Comparison of ENCODE assay signal across 8 mouse cellular contexts in the genomic region with DNA sequence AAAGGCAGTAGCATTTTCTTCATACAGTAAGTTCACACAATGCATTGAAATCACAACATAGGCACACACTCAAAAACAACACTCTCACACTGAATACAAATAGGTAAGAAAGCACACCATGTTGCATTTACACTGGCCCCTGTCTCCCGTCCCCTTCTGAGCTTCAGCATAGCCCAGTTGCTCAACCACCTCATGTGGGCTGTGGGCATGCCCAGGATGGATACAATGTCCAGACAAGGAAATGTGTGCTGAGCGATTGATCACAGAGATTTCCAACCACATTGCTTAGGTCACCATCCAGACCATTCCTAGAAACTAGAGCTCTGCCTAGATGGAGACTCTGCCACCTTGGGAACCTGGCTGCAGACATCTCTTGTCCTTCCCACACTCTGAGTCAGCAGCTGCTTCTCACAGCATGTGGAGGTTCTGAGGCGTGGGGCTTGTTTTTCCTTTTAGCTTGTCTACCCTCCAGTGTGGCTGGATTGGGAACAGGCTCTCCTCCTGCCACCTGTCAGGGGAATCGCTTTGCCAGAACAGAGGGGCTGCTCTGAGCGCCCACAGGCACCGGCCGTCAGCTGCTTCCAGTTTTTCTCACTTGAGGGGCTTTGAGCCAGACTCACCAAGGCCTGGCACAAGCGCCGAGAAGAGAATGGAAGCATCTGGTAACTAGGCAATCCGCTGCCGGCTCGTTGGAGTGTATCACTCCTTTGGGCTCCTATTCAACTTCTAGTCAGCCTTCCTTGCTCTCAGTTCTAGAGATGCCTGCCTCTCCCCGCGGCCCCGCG.
DNase-seq lines count a peak whose midpoint lies in the region; ATAC-seq lines count a peak whose summit lies in the region.

No protein-coding gene starts in this region.

- no peaks in the 10 kb centered on the region for H3K27me3 ChIP-seq in heart, embryonic 11.5 days (ENCODE audit: control insufficient read depth, insufficient read depth, low read length)

- no peaks in the 10 kb centered on the region for H3K4me1 ChIP-seq in heart, embryonic 11.5 days (ENCODE audit: control insufficient read depth, insufficient read depth, low read length)

- H3K27ac ChIP-seq in heart, embryonic 11.5 days (ENCODE audit: low read depth, low read length): no peak overlapping the region

- H3K36me3 ChIP-seq in heart, embryonic 11.5 days (ENCODE audit: control insufficient read depth, insufficient read depth, low read length): no peaks in the 10 kb centered on the region

- H3K4me3 ChIP-seq in heart, embryonic 11.5 days (ENCODE audit: low read depth, low read length): no peak overlapping the region

- peak overlapping the region; percentile 18; the same call in 1 of the 2 replicates for H3K9ac ChIP-seq in heart, embryonic 11.5 days (ENCODE audit: low read depth, low read length)

- peak; percentile 77 for DNase-seq in Muller cell, postnatal 12 days (ENCODE audit: inconsistent ontology term)
- DNase-seq in cerebellum, postnatal 10 days: peak; percentile 97 to 98
- peak; percentile 51 to 68 for DNase-seq in layer of hippocampus, postnatal 25 days (ENCODE audit: extremely low spot score in 1 of 2, low spot score in 1 of 2)
- peak; percentile 12 to 64 for DNase-seq in lung, postnatal 4 days
- DNase-seq in thymus, postnatal 4 days: no peak
- no peak for DNase-seq in spleen, adult 12 weeks (ENCODE audit: low spot score)

- ATAC-seq in heart, embryonic 11.5 days (replicated peaks; ENCODE audit: insufficient number of reproducible peaks, low FRiP score, low TSS enrichment): no peak
- no peak for ATAC-seq in inflammation-experienced regulatory T-cells, adult 6 months

- 50% methylated on average over 16 of the region's 16 CpGs for WGBS in heart, embryonic 11.5 days (ENCODE audit: insufficient replicate concordance)

- H3K9me3 ChIP-seq in heart, embryonic 11.5 days (replicated peaks; ENCODE audit: control insufficient read depth, low read length): no peaks in the 10 kb centered on the region

- peak overlapping the region; percentile 25 for H3K4me2 ChIP-seq in heart, embryonic 11.5 days

Comparison
In these comparisons a context has a peak if more than half of its experiments do, and no peak if none do; other contexts are left out.
1. DNase-seq: peak in Muller cell, postnatal 12 days (single experiment), cerebellum, postnatal 10 days (2 of 2), layer of hippocampus, postnatal 25 days (2 of 2) and lung, postnatal 4 days (2 of 2); none in thymus, postnatal 4 days (single experiment) and spleen, adult 12 weeks (single experiment).